Mouse (Mus musculus) left cerebral cortex, adult 11 months (tissue): ENCODE results near the gene Acod1.
A peak's percentile ranks its signal among the peaks of the same experiment; 100 is the strongest.

Source experiments
- DNase-seq: peaks from one replicate; pipeline ENCODE4 v3.0.0; 2022; ENCODE audit warnings: low spot score

Gene Acod1

GRCm38 (mm10) chr14:103072731-103073130 is 26.0 kb downstream of the Acod1 start:
- DNase-seq, result no peak

GRCm38 (mm10) chr14:103073825-103074224 is 27.0 kb downstream of the Acod1 start:
- no peak for DNase-seq

GRCm38 (mm10) chr14:103075166-103075565 is 28.4 kb downstream of the Acod1 start:
- DNase-seq, result no peak

- DNase-seq, result no peak
These were observed 30.7 kb downstream of the Acod1 start for GRCm38 (mm10) chr14:103077272-103078005.

GRCm38 (mm10) chr14:103078006-103078912 is 31.5 kb downstream of the Acod1 start:
- no peak for DNase-seq

GRCm38 (mm10) chr14:103079209-103079977 is 32.6 kb downstream of the Acod1 start:
- DNase-seq, result no peak

GRCm38 (mm10) chr14:103085840-103086533 is 39.2 kb downstream of the Acod1 start:
- DNase-seq, result no peak

- DNase-seq, result no peak
These were observed 40.0 kb downstream of the Acod1 start for GRCm38 (mm10) chr14:103086671-103087324.

- DNase-seq, result no peak
These were observed 41.1 kb downstream of the Acod1 start for GRCm38 (mm10) chr14:103087846-103088245.

GRCm38 (mm10) chr14:103088624-103089023 is 41.8 kb downstream of the Acod1 start:
- DNase-seq, result no peak

- no peak for DNase-seq
These were observed 46.5 kb downstream of the Acod1 start for GRCm38 (mm10) chr14:103093236-103093635.

- DNase-seq, result no peak
These were observed 46.9 kb downstream of the Acod1 start for GRCm38 (mm10) chr14:103093670-103094069.

- no peak for DNase-seq
These were observed 48.3 kb downstream of the Acod1 start for GRCm38 (mm10) chr14:103095036-103095435.

GRCm38 (mm10) chr14:103095826-103096225 is 49.0 kb downstream of the Acod1 start:
- no peak for DNase-seq

GRCm38 (mm10) chr14:103096621-103097020 is 49.8 kb downstream of the Acod1 start:
- no peak for DNase-seq

GRCm38 (mm10) chr14:103098213-103098586 is 51.4 kb downstream of the Acod1 start:
- DNase-seq, result no peak

GRCm38 (mm10) chr14:103098587-103099235 is 51.9 kb downstream of the Acod1 start:
- DNase-seq, result peak; percentile 73

- peak; percentile 70 for DNase-seq
These were observed 52.6 kb downstream of the Acod1 start, which contains the start of gene Fbxl3 for GRCm38 (mm10) chr14:103099238-103099933. Gene Fbxl3 (minus strand): TSS chr14:103099566.

GRCm38 (mm10) chr14:103100296-103100695 is 53.5 kb downstream of the Acod1 start:
- no peak for DNase-seq

GRCm38 (mm10) chr14:103101171-103101570 is 54.4 kb downstream of the Acod1 start:
- no peak for DNase-seq
